In the genomic region with DNA sequence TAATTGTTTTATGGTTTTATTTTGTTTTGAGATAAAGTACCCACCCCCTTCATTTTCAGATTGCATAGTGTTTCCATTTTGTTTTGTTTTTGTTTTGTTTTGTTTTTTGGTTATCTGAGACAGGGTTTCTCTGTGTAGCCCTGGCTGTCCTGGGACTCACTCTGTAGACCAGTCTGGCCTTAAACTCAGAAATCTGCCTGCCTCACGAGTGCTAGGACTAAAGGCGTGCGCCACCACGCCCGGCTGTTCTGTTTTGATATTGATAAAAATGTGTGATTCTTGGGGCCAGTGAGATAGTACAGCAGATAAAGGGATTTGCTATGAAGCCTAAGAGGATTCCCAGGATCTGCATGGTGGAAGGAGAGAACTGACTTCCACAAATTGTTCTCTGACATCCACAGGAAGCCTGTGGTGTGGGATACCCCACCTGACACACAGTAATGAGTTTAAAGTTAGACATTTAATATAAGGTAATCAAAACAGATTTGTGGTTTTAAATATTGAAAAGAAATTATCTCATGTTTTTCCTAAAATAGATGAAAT, we compare ENCODE assay signal across 27 mouse cellular contexts. TPM values are rescaled to one million over a fixed set of nuclear protein-coding genes. Genes with fewer than 3 reads are reported as not detected.
DNase-seq lines count a peak whose midpoint lies in the region; ATAC-seq and TF ChIP-seq lines count a peak whose summit lies in the region.
"Had no signal": no experiment of that assay in that cellular context is flagged by ENCODE, and none has a peak within 500 bp of the region (broad histone marks: within the 10 kb centered on the region; RNA-seq: fewer than 3 reads in every experiment).

No protein-coding gene starts in this region.

- TF ChIP-seq EP300 in liver, postnatal 0 days (IDR thresholded peaks at IDR 0.05; ENCODE audit: low read depth), result no peak

- H3K4me3 ChIP-seq in liver, postnatal 0 days (ENCODE audit: low read depth, low read length), result no peak overlapping the region
- H3K4me3 ChIP-seq: forebrain, embryonic 10.5 days; forebrain, embryonic 13.5 days; hindbrain, embryonic 12.5 days had no signal

- WGBS in liver, postnatal 0 days (ENCODE audit: insufficient replicate concordance), result 51% methylated on average over 5 of the region's 5 CpGs

- H3K9me3 ChIP-seq in liver, postnatal 0 days (ENCODE audit: low read length), result no peaks in the 10 kb centered on the region
- H3K9me3 ChIP-seq: forebrain, embryonic 10.5 days; forebrain, embryonic 13.5 days; hindbrain, embryonic 12.5 days had no signal

- H3K36me3 ChIP-seq in liver, postnatal 0 days (replicated peaks; ENCODE audit: insufficient read depth, low read length), result peaks cover 50% of the 10 kb centered on the region

- no peaks in the 10 kb centered on the region for H3K27me3 ChIP-seq in liver, postnatal 0 days (ENCODE audit: insufficient read depth, low read length)
- H3K27me3 ChIP-seq: forebrain, embryonic 13.5 days; hindbrain, embryonic 12.5 days had no signal

- H3K4me2 ChIP-seq in liver, postnatal 0 days (ENCODE audit: low read depth, low read length), result no peak overlapping the region
- H3K4me2 ChIP-seq: forebrain, embryonic 13.5 days; hindbrain, embryonic 12.5 days had no signal

- no peak for TF ChIP-seq CTCF in liver, postnatal 0 days (IDR thresholded peaks at IDR 0.05; ENCODE audit: low read depth)

- no peaks in the 10 kb centered on the region for H3K4me1 ChIP-seq in liver, postnatal 0 days (ENCODE audit: insufficient read depth)
- H3K4me1 ChIP-seq: forebrain, embryonic 10.5 days; forebrain, embryonic 13.5 days; hindbrain, embryonic 12.5 days had no signal

- no peak for ATAC-seq in liver, postnatal 0 days
- 0 out of 2 replicates have a peak, but pooled peaks have one; percentile 47 for ATAC-seq in megakaryocyte-erythroid progenitor cell, adult 5-6 weeks (replicated peaks; ENCODE audit: low FRiP score, low TSS enrichment, poor library complexity, severe bottlenecking)
- ATAC-seq: activated CD4-positive, CD25-positive, alpha-beta regulatory T cell, adult 4 months; forebrain, embryonic 13.5 days; forebrain, embryonic 16.5 days; hindbrain, embryonic 16.5 days had no signal

- H3K27ac ChIP-seq in liver, postnatal 0 days (ENCODE audit: low read depth), result no peak overlapping the region
- H3K27ac ChIP-seq: forebrain, embryonic 10.5 days; forebrain, embryonic 13.5 days; hindbrain, embryonic 12.5 days had no signal

- no peak overlapping the region for H3K9ac ChIP-seq in liver, postnatal 0 days (replicated peaks)
- H3K9ac ChIP-seq: forebrain, embryonic 13.5 days; hindbrain, embryonic 12.5 days had no signal

- DNase-seq in heart, adult 11 months, result peak; percentile 79
- DNase-seq in heart, postnatal 4 days, result no peak
- peak; percentile 30 for DNase-seq in liver
- DNase-seq in liver, postnatal 0 days, result no peak
- DNase-seq in c-Kit-positive CD71-positive TER-119-positive erythroid progenitor cells, embryonic 14.5 days (ENCODE audit: low spot score), result peak; percentile 31
- no peak for DNase-seq in retina, postnatal 1 day
- DNase-seq: adrenal gland, adult 8-10 months; adrenal gland, postnatal 25 days; cerebellum, adult 18-20 months; cerebellum, adult 9-10 months; cerebellum, postnatal 14 days; gastrocnemius, postnatal 10 days; gastrocnemius, postnatal 36 days; heart, postnatal 10 days; heart, postnatal 36 days had no signal

RNA-seq across cellular contexts. Expression of gene Supt20, which starts 7.2 kb away (rescaled TPM):
- 10 to 100 TPM; 49.8 to 50.5 TPM for total RNA-seq in heart, postnatal 4 days (2021)
- 17.2 and 19.9 TPM in 2 replicates for polyA plus RNA-seq in liver, postnatal 0 days (2015; fragmentation: Nextera tagmentation; extraction: Ambion mirVana)
- 107 and 111 TPM in 2 replicates for total RNA-seq in megakaryocyte-erythroid progenitor cell, adult 5-6 weeks (2014; fragmentation: Nextera tagmentation)
- total RNA-seq in megakaryocyte-erythroid progenitor cell, adult 5-6 weeks (2017), result 53.4 and 83.3 TPM in 2 replicates

RNA-seq across cellular contexts. Expression of gene Gm21958, which starts 14.3 kb away (rescaled TPM):
- not detected for total RNA-seq in heart, postnatal 4 days (2021)
- polyA plus RNA-seq in liver, postnatal 0 days (2015; fragmentation: Nextera tagmentation; extraction: Ambion mirVana), result not detected in 2 replicates
- total RNA-seq in megakaryocyte-erythroid progenitor cell, adult 5-6 weeks (2014; fragmentation: Nextera tagmentation), result not detected in 2 replicates
- not detected in 2 replicates for total RNA-seq in megakaryocyte-erythroid progenitor cell, adult 5-6 weeks (2017)
- total RNA-seq: adrenal gland, adult 8-10 months; adrenal gland, postnatal 25 days; ES-E14; gastrocnemius, adult 18-20 months; gastrocnemius, postnatal 10 days; gastrocnemius, postnatal 36 days; granulocyte monocyte progenitor cell, adult 5-6 weeks; heart, adult 8-10 months; heart, postnatal 10 days; heart, postnatal 36 days had no signal
- polyA plus RNA-seq: brain, embryonic 14.5 days; forebrain, embryonic 13.5 days; forebrain, embryonic 16.5 days had no signal

RNA-seq across cellular contexts. Expression of gene Exosc8, which starts 35.4 kb away (rescaled TPM):
- total RNA-seq in heart, postnatal 4 days (2021), result 10 to 100 TPM; 40.3 to 44.7 TPM
- polyA plus RNA-seq in liver, postnatal 0 days (2015; fragmentation: Nextera tagmentation; extraction: Ambion mirVana), result 38.7 and 42.7 TPM in 2 replicates
- 185 and 256 TPM in 2 replicates for total RNA-seq in megakaryocyte-erythroid progenitor cell, adult 5-6 weeks (2014; fragmentation: Nextera tagmentation)
- 247 and 289 TPM in 2 replicates for total RNA-seq in megakaryocyte-erythroid progenitor cell, adult 5-6 weeks (2017)

RNA-seq across cellular contexts. Expression of gene Alg5, which starts 35.5 kb away (rescaled TPM):
- 10 to 100 TPM; 19.2 to 24.0 TPM for total RNA-seq in heart, postnatal 4 days (2021)
- 41.4 and 43.4 TPM in 2 replicates for polyA plus RNA-seq in liver, postnatal 0 days (2015; fragmentation: Nextera tagmentation; extraction: Ambion mirVana)
- total RNA-seq in megakaryocyte-erythroid progenitor cell, adult 5-6 weeks (2014; fragmentation: Nextera tagmentation), result 27.8 and 29.6 TPM in 2 replicates
- total RNA-seq in megakaryocyte-erythroid progenitor cell, adult 5-6 weeks (2017), result 37.9 and 46.2 TPM in 2 replicates

RNA-seq across cellular contexts. Expression of gene Smad9, which starts 55.6 kb away (rescaled TPM):
- total RNA-seq in heart, postnatal 4 days (2021), result 1 to 10 TPM; 1.5 to 1.8 TPM
- polyA plus RNA-seq in liver, postnatal 0 days (2015; fragmentation: Nextera tagmentation; extraction: Ambion mirVana), result 0.86 and 1.4 TPM in 2 replicates
- not detected in 2 replicates for total RNA-seq in megakaryocyte-erythroid progenitor cell, adult 5-6 weeks (2014; fragmentation: Nextera tagmentation)
- not detected in 2 replicates for total RNA-seq in megakaryocyte-erythroid progenitor cell, adult 5-6 weeks (2017)
- total RNA-seq: granulocyte monocyte progenitor cell, adult 5-6 weeks had no signal
- polyA plus RNA-seq: activated CD4-positive, CD25-positive, alpha-beta regulatory T cell, adult 4 months had no signal

Comparison
In these comparisons a context has a peak if more than half of its experiments do, and no peak if none do; other contexts are left out.
1. DNase-seq: peak in heart, adult 11 months (single experiment), liver (single experiment) and c-Kit-positive CD71-positive TER-119-positive erythroid progenitor cells, embryonic 14.5 days (single experiment); none in heart, postnatal 4 days (single experiment), liver, postnatal 0 days (single experiment) and retina, postnatal 1 day (single experiment).
2. RNA of gene Exosc8, which starts 35.4 kb away (total RNA-seq): 185 to 289 TPM in megakaryocyte-erythroid progenitor cell, adult 5-6 weeks; 40.3 to 44.7 TPM in heart, postnatal 4 days; every median in the first group is over 4 times any median in the second.